Mouse (Mus musculus): ENCODE data around the gene Med20.

The Med20 gene

DNA sequence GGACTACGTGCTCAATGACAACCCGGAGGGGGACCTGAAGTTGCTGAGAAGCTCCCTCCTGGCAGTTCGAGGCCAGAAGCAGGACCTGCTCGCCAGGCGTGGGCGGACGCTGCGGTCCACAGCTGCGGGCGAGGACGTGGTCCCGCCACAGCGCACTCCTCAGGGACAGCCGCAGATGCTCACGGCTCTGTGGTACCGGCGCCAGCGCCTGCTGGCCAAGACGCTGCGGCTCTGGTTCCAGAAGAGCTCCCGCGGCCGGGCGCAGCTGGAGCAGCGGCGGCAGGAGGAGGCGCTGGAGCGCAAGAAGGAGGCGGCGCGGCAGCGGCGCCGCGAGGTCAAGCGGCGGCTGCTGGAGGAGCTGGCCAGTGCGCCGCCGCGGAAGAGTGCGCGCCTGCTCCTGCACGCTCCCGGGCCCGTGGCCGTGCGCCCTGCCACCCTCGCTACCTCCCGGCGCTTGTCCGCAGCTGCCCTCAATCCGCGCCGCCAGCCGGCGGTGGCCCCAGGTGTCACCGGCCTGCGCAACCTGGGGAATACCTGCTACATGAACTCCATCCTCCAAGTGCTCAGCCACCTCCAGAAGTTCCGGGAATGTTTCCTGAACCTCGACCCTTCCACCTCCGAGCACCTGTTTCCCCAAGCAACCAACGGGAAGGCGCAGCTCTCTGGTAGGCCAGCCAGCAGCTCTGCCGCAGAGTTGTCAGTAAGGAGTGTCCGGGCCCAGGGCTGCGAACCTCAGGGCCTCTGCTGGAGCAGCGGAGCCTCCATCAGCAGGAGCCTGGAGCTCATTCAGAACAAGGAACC lies 61.1 kb downstream of the Med20 start:
- no peak for DNase-seq (ENCODE audit: low read depth in 1 of 2, low spot score in 2 of 2)

Data from monocyte, adult 2 months (primary cell).